Mouse (Mus musculus): Measurements from ENCODE around the gene Crkl.
A peak's percentile ranks its signal among the peaks of the same experiment; 100 is the strongest.

Gene Crkl

GRCm38 (mm10) chr16:17451541-17452372, at the start of gene Crkl:
Gene Crkl, plus strand, starts transcription at chr16:17451987.
- peak; percentile 100 for DNase-seq

- DNase-seq: no peak
Observed at GRCm38 (mm10) chr16:17402855-17403254, 48.9 kb upstream of the Crkl start.

- DNase-seq: no peak
Observed at GRCm38 (mm10) chr16:17405271-17405696, 46.5 kb upstream of the Crkl start.

- DNase-seq: peak; percentile 100
Observed at GRCm38 (mm10) chr16:17405736-17406443, 45.9 kb upstream of the Crkl start, which contains the start of the genes Snap29 and Pi4ka. Gene Snap29, plus strand, starts transcription at chr16:17405986. Gene Pi4ka, minus strand, starts transcription at chr16:17406314.

- DNase-seq: peak; percentile 83
Observed at GRCm38 (mm10) chr16:17406512-17407231, 45.1 kb upstream of the Crkl start.

GRCm38 (mm10) chr16:17409046-17409445, 42.7 kb upstream of the Crkl start:
- peak; percentile 96 for DNase-seq

GRCm38 (mm10) chr16:17410209-17410608, 41.6 kb upstream of the Crkl start:
- DNase-seq: peak; percentile 96

- no peak for DNase-seq
Observed at GRCm38 (mm10) chr16:17423021-17423420, 28.8 kb upstream of the Crkl start.

- DNase-seq: no peak
Observed at GRCm38 (mm10) chr16:17432576-17432975, 19.2 kb upstream of the Crkl start.

GRCm38 (mm10) chr16:17452373-17452715, 557 bp downstream of the Crkl start:
- no peak for DNase-seq

- no peak for DNase-seq
Observed at GRCm38 (mm10) chr16:17456901-17457300, 5.1 kb downstream of the Crkl start.

- DNase-seq: peak; percentile 78
Observed at GRCm38 (mm10) chr16:17460254-17460653, 8.5 kb downstream of the Crkl start.

- DNase-seq: peak; percentile 65
Observed at GRCm38 (mm10) chr16:17461596-17461995, 9.8 kb downstream of the Crkl start.

- DNase-seq: peak; percentile 0
Observed at GRCm38 (mm10) chr16:17463184-17463583, 11.4 kb downstream of the Crkl start.

GRCm38 (mm10) chr16:17466875-17467663, 15.3 kb downstream of the Crkl start:
- DNase-seq: peak; percentile 68

GRCm38 (mm10) chr16:17472498-17472897, 20.7 kb downstream of the Crkl start:
- peak; percentile 31 for DNase-seq

GRCm38 (mm10) chr16:17474091-17474490, 22.3 kb downstream of the Crkl start:
- peak; percentile 74 for DNase-seq

- peak; percentile 55 for DNase-seq
Observed at GRCm38 (mm10) chr16:17474761-17475160, 23.0 kb downstream of the Crkl start.

- DNase-seq: peak; percentile 54
Observed at GRCm38 (mm10) chr16:17475326-17475725, 23.5 kb downstream of the Crkl start.

GRCm38 (mm10) chr16:17478331-17478943, 26.6 kb downstream of the Crkl start:
- DNase-seq: peak; percentile 70

GRCm38 (mm10) chr16:17481465-17481864, 29.7 kb downstream of the Crkl start:
- no peak for DNase-seq

GRCm38 (mm10) chr16:17486505-17486904, 34.7 kb downstream of the Crkl start:
- DNase-seq: peak; percentile 90
